Mouse (Mus musculus) CH12.LX (cell line): ENCODE measurements around the gene Cwh43.

ENCODE experiments used
- CHD2 ChIP-seq: IDR thresholded peaks from 2 replicates; pipeline ENCODE4 v1.6.1; 2011; ENCODE audit warnings: low read length, improper control_type of control experiment
- CTCF ChIP-seq, 2 experiments: IDR thresholded peaks in 1 of 2; conservative IDR thresholded peaks in 1 of 2; 2 replicates each; pipeline ENCODE4 v1.5.1; 2011 to 2012; ENCODE audit warnings: low read depth in 2 of 2, low read length in 2 of 2, improper control_type of control experiment in 1 of 2, inconsistent platforms in 1 of 2, mild to moderate bottlenecking in 1 of 2, moderate library complexity in 1 of 2
- E2F4 ChIP-seq: IDR thresholded peaks from 2 replicates; pipeline ENCODE4 v1.6.1; 2011; ENCODE audit warnings: low read depth, low read length, improper control_type of control experiment; ENCODE audit not compliant: insufficient replicate concordance
- ELF1 ChIP-seq: IDR thresholded peaks from 2 replicates; pipeline ENCODE4 v1.6.1; 2014; ENCODE audit warnings: low read depth, mild to moderate bottlenecking, inconsistent platforms, low read length, improper control_type of control experiment
- EP300 ChIP-seq: IDR thresholded peaks from 2 replicates; pipeline ENCODE4 v1.6.1; 2011; ENCODE audit warnings: low read length, improper control_type of control experiment
- GABPA ChIP-seq: IDR thresholded peaks from 2 replicates; pipeline ENCODE4 v1.6.1; 2012; ENCODE audit warnings: low read depth, low read length, improper control_type of control experiment, inconsistent platforms; ENCODE audit not compliant: insufficient replicate concordance
- HCFC1 ChIP-seq: IDR thresholded peaks from 2 replicates; pipeline ENCODE4 v1.6.1; 2012; ENCODE audit warnings: low read depth, mild to moderate bottlenecking, inconsistent platforms, low read length, improper control_type of control experiment
- MAX ChIP-seq: IDR thresholded peaks from 2 replicates; pipeline ENCODE4 v1.6.1; 2011; ENCODE audit warnings: low read length, improper control_type of control experiment
- POLR2A ChIP-seq: IDR thresholded peaks from 2 replicates; pipeline ENCODE4 v1.6.1; 2011; ENCODE audit warnings: low read depth, mild to moderate bottlenecking, improper control_type of control experiment, low read length
- RCOR1 ChIP-seq: conservative IDR thresholded peaks from 2 replicates; pipeline ENCODE4 v1.6.1; 2012; ENCODE audit warnings: low read depth, mild to moderate bottlenecking, inconsistent platforms, low read length, improper control_type of control experiment
- UBTF ChIP-seq: IDR thresholded peaks from 2 replicates; pipeline ENCODE4 v1.6.1; 2012; ENCODE audit warnings: low read depth, mild to moderate bottlenecking, inconsistent platforms, low read length, improper control_type of control experiment, moderate library complexity
- USF1 ChIP-seq: IDR thresholded peaks from 2 replicates; pipeline ENCODE4 v1.6.1; 2014; ENCODE audit warnings: low read depth, mild to moderate bottlenecking, inconsistent platforms, low read length, improper control_type of control experiment
- USF2 ChIP-seq: conservative IDR thresholded peaks from 2 replicates; pipeline ENCODE4 v1.6.1; 2011; ENCODE audit warnings: low read depth, low read length, improper control_type of control experiment
- ZKSCAN1 ChIP-seq: IDR thresholded peaks from 2 replicates; pipeline ENCODE4 v1.6.1; 2012; ENCODE audit warnings: low read depth, inconsistent platforms, low read length, improper control_type of control experiment, borderline replicate concordance

DNA sequence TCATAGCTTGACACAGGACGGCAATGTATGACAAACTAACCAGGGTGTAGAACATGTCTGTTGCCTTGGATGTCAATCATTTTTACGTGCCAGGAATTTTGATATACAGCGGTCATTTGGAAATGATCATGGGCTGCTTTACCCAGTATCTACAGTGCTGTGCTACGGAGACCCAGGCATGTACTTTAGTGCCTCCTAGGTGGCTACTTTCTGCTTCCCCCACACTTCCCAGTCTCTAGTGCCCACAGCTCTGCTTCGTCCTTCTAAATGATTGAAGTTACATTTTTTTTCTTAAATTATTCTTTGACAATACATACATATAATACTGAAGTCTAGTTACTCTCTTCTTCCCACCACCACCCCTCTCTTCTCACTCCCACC is 49.4 kb downstream of the Cwh43 start:
- TF ChIP-seq USF2 (no peak), EP300 (no peak), GABPA (no peak), POLR2A (no peak), CTCF (conservative IDR thresholded peaks at IDR 0.05 in 1 of 2, IDR thresholded peaks at IDR 0.05 in 1 of 2; ENCODE audit: low read depth in 2 of 2, low read length in 2 of 2) (no peak), UBTF (no peak), USF1 (no peak), MAX (no peak), E2F4 (no peak), RCOR1 (no peak), HCFC1 (no peak), ELF1 (no peak), CHD2 (no peak), ZKSCAN1 (no peak)
